Mouse (Mus musculus) limb, embryonic 14.5 days (tissue): ENCODE data around the gene Kansl1. TPM values are rescaled to one million over a fixed set of nuclear protein-coding genes. Genes with fewer than 3 reads are reported as not detected.

Experiments
- ATAC-seq: fragments of 200-750 bp; cut with Nextera tagmentation; 2 replicates; pipeline ENCODE4 v1.8.0; 2017; ENCODE audit warnings: low read depth, moderate number of reproducible peaks, moderate TSS enrichment; ENCODE audit not compliant: low FRiP score
- DNase-seq: peaks from one replicate; pipeline ENCODE4 v3.0.0-alpha.2; 2015; ENCODE audit warnings: low spot score
- H3K27ac ChIP-seq: fragments of 300-500 bp; sonication (generic); replicated peaks from 2 replicates; pipeline ENCODE4 v1.5.1; 2014; ENCODE audit warnings: low read depth, mild to moderate bottlenecking, low read length, moderate library complexity, mixed read lengths
- H3K27me3 ChIP-seq: fragments of 300-500 bp; sonication (generic); 2 replicates; pipeline ENCODE4 v1.6.1; 2014; ENCODE audit warnings: low read length, mixed read lengths; ENCODE audit not compliant: control insufficient read depth, insufficient read depth
- H3K36me3 ChIP-seq: fragments of 300-500 bp; sonication (generic); 2 replicates; pipeline ENCODE4 v1.6.1; 2014; ENCODE audit warnings: mild to moderate bottlenecking, low read length, moderate library complexity, mixed read lengths; ENCODE audit not compliant: control insufficient read depth, insufficient read depth
- H3K4me1 ChIP-seq: fragments of 300-500 bp; sonication (generic); 2 replicates; pipeline ENCODE4 v1.6.1; 2014; ENCODE audit warnings: antibody characterized with exemption, low read length, mixed read lengths; ENCODE audit not compliant: control insufficient read depth, insufficient read depth
- H3K4me2 ChIP-seq: fragments of 300-500 bp; sonication (generic); replicated peaks from 2 replicates; pipeline ENCODE4 v1.6.1; 2014; ENCODE audit warnings: low read depth, mild to moderate bottlenecking, low read length, moderate library complexity; ENCODE audit not compliant: severe bottlenecking
- H3K4me3 ChIP-seq: fragments of 300-500 bp; sonication (generic); replicated peaks from 2 replicates; pipeline ENCODE4 v1.5.1; 2014; ENCODE audit warnings: low read length
- H3K9ac ChIP-seq: fragments of 300-500 bp; sonication (generic); 2 replicates; pipeline ENCODE4 v1.6.1; 2014; ENCODE audit warnings: mild to moderate bottlenecking, low read depth, low read length, moderate library complexity; ENCODE audit not compliant: severe bottlenecking
- H3K9me3 ChIP-seq: fragments of 300-500 bp; sonication (generic); 2 replicates; pipeline ENCODE4 v1.6.1; 2016; ENCODE audit warnings: low read length; ENCODE audit not compliant: control insufficient read depth
- POLR2A ChIP-seq: fragments of 200-500 bp; IDR thresholded peaks from 2 replicates; pipeline ENCODE4 v1.8.0; 2012; ENCODE audit warnings: inconsistent platforms, mild to moderate bottlenecking, moderate library complexity, borderline replicate concordance; ENCODE audit not compliant: insufficient read depth, insufficient read length; ENCODE audit errors: extremely low read depth
- WGBS: fragments of 180-500 bp; shearing (Covaris S2); extraction: QIAGEN DNeasy Blood & Tissue Kit; methylation state at CpG from one replicate; pipeline ENCODE4 v1.1.7; 2014; 5-methylcytosine and 5-hydroxymethylcytosine counted together
- microRNA-seq: library from miRNA; unstranded; fragments of <30 nt; microRNA quantifications from one replicate; pipeline ENCODE4, GENCODE M21; 2016
- polyA plus RNA-seq, 2 experiments: library from polyadenylated mRNA; depleted of rRNA in 1 of 2; stranded (reverse) in 1 of 2; unstranded in 1 of 2; fragments of >200 nt; fragmentation: Nextera tagmentation in 1 of 2; extraction: Ambion mirVana in 1 of 2; gene quantifications; 2 replicates each; pipeline versions ENCODE4 v1.2.1 to v1.2.3; 2012 to 2014

The Kansl1 gene
- polyA plus RNA-seq, 2 experiments = 27.0 to 91.7 TPM

DNA sequence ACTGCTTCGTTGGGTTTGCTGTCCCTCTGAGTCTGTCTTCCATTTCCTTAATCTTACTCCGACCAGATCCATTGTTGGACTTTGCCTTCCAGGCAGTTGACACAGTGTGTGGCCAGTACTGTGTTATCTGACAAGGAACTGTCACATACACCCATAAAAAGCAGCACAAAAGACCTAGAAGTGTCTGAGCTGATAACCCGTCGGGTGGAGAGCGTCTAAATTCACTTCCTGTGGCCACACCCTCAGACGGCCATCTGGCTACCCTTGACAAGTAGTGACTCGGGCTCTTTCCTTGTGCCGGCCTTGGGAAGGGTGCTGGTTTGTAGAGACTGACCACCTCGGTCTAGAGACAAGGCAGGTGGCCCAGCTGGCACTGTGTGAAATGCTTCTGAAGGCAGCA, 175.4 kb downstream of the Kansl1 start:
- Histone ChIP-seq H3K4me2 (no peak overlapping the region), H3K9me3 (no peaks in the 10 kb centered on the region), H3K27ac (no peak overlapping the region), H3K4me1 (peaks cover 5% of the 10 kb centered on the region; the same call in 1 of the 2 replicates), H3K4me3 (no peak overlapping the region), H3K27me3 (no peaks in the 10 kb centered on the region), H3K36me3 (no peaks in the 10 kb centered on the region), H3K9ac (no peak overlapping the region)
- DNase-seq (no peak), ATAC-seq (no peak)
- no peak for TF ChIP-seq POLR2A
- 76% methylated on average over 9 of the region's 9 CpGs for WGBS

DNA sequence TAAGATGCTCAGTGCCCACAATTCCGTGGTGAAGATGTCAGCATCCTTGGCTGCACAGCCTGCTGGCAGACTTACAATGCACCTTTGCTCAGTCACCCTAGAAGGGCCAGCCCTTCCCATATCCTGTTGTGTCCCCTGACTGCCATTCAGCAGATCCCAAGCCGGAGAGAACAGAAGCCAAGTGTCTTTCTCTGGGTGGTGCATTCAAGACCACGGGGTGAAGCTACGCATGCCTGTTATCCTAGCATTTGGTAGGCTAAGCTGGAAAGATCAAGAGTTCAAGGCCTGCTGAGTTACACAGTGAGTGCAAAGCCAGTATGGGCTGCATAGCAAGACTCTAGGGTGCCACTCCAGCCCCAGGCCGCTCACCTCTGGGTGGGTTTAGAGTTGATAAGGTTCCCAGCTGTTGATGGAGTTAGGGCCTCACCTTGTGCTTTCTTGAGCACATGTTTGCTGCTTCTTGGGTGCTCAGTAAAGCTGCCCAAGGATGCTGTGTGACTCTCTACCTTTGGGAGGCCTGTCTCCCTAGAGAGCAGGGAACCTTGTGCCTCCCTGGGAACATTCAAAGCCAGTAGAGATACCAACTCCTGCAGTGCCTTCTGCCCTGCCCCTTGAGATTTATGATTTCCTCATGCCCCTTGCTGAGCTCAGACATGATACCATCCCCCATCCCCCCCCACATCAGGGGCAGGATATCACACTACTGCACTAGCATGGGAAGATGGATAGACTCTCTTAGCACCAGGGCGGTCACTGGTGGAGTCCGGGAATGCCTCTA, 176.0 kb downstream of the Kansl1 start:
- DNase-seq (no peak), ATAC-seq (no peak)
- no peak overlapping the region for H3K9ac ChIP-seq
- no peak for TF ChIP-seq POLR2A
- H3K4me1 ChIP-seq = peaks cover 5% of the 10 kb centered on the region; the same call in 1 of the 2 replicates
- H3K9me3 ChIP-seq = no peaks in the 10 kb centered on the region
- H3K36me3 ChIP-seq = no peaks in the 10 kb centered on the region
- H3K27ac ChIP-seq = no peak overlapping the region
- H3K4me2 ChIP-seq = no peak overlapping the region
- H3K27me3 ChIP-seq = no peaks in the 10 kb centered on the region
- no peak overlapping the region for H3K4me3 ChIP-seq
- WGBS = 84% methylated on average over 7 of the region's 7 CpGs

DNA sequence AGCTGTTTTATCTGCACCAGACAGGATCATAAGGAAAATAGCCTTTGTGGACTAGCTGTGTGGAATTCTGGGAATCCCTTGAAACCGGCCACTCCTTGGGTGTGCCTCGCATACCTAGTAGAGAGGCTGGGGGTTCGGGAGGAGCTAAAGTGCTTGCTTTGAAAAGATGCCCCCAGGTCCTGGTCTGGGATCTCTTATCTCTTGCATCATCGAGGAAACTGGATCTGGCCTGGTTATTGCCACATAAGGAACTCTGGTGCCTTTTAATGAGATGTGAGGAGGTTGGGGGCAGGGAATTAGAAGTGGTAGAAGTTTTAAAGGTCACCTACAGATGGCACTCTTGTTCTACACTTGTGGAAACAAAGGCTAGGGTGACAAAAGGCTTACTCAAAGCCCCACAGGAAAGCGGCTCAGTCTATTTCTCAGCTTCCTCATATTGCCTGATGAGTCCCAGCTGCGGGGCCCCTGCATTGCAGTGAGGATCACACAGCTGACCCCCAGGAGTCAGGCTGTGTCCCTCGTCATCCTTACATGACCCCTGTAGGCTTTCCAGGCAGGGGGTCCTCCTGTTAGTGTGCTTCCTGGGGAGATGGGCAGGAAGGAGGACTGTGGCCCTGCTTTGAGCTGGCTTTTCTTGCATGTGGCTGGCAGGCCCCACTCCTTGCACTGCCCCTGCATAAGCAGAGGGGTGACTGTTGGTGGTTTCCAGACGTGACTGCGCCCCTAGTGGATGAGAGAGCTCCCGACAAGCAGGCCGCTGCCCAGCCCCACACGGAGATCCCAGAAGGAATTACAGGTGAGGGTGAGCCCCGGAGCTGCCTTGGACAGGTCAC, 179.2 kb downstream of the Kansl1 start:
- no peak overlapping the region for H3K9ac ChIP-seq
- H3K4me1 ChIP-seq = peaks cover 5% of the 10 kb centered on the region; the same call in 1 of the 2 replicates
- DNase-seq (peak; percentile 55), ATAC-seq (peak; percentile 73)
- 13% methylated on average over 12 of the region's 13 CpGs for WGBS
- no peak overlapping the region for H3K4me2 ChIP-seq
- H3K9me3 ChIP-seq = no peaks in the 10 kb centered on the region
- no peaks in the 10 kb centered on the region for H3K27me3 ChIP-seq
- TF ChIP-seq POLR2A = no peak
- no peak overlapping the region for H3K4me3 ChIP-seq
- H3K36me3 ChIP-seq = no peaks in the 10 kb centered on the region
- 0 out of 2 replicates have a peak overlapping the region, but pooled peaks have one; percentile 39 for H3K27ac ChIP-seq

DNA sequence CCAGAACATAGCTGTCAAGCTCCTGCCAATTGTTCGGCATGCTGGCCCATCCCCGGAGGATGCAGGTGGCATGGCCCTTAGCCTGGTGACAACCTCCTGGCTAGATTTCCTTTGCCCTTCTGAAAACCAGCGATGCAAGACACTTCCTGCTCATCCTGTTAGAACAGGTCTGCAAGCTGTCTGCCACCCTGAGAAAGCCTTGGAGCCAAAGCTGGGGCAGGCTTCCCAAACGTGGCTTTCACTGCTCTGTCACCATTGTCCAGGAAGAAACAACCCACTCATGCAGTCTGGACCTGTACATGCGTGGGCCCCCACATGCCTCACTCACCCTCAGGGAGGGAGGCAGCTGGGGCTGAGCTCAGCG, 179.8 kb downstream of the Kansl1 start:
- no peak for DNase-seq
- H3K36me3 ChIP-seq = no peaks in the 10 kb centered on the region
- ATAC-seq = no peak
- H3K9me3 ChIP-seq = no peaks in the 10 kb centered on the region
- H3K9ac ChIP-seq = no peak overlapping the region
- H3K4me3 ChIP-seq = no peak overlapping the region
- no peak for TF ChIP-seq POLR2A
- H3K4me2 ChIP-seq = no peak overlapping the region
- WGBS = 47% methylated on average over 6 of the region's 6 CpGs
- H3K27ac ChIP-seq = no peak overlapping the region
- H3K4me1 ChIP-seq = peaks cover 5% of the 10 kb centered on the region; the same call in 1 of the 2 replicates
- H3K27me3 ChIP-seq = no peaks in the 10 kb centered on the region

DNA sequence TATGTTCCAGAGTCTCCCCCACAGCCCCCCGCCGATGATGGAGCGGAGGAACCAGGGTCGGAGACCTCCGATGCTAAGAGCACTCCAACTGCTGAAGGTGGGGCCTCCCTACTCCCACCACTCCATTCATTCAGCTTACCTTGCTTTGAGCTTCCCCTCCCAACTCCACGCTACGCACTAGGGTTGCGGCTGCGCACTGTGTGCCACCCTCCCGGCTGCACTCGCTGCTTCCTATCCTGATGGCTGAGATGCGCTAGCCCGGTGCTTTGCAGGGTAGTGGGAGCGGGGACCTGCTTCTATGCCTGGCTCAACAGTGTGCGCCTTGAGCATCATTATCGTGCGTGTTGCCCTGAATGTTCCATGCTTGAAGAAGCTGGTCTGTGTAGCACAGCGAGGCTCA, 181.5 kb downstream of the Kansl1 start:
- Histone ChIP-seq H3K9me3 (no peaks in the 10 kb centered on the region), H3K27ac (no peak overlapping the region), H3K4me2 (no peak overlapping the region), H3K4me1 (peaks cover 5% of the 10 kb centered on the region; the same call in 1 of the 2 replicates), H3K4me3 (no peak overlapping the region), H3K36me3 (no peaks in the 10 kb centered on the region), H3K27me3 (no peaks in the 10 kb centered on the region), H3K9ac (no peak overlapping the region)
- no peak for ATAC-seq
- TF ChIP-seq POLR2A = no peak
- WGBS = 93% methylated on average over 18 of the region's 18 CpGs
- no peak for DNase-seq

Small RNA genes within 50 kb of the gene (microRNA-seq; reads per million reads assigned to microRNA genes)
- gene Gm47315 = not detected

Other genes with a start within 250 kb of the Kansl1 start
- 2.2 and 2.6 TPM in 2 replicates for gene Mapt, start 237.5 kb downstream of the Kansl1 start, polyA plus RNA-seq (2012; rRNA removed)
- gene Mapt, start 237.5 kb downstream of the Kansl1 start, polyA plus RNA-seq (2014; fragmentation: Nextera tagmentation; extraction: Ambion mirVana) = 1.8 and 2.2 TPM in 2 replicates
- gene Cdc27, start 81.8 kb upstream of the Kansl1 start, polyA plus RNA-seq (2012; rRNA removed) = 27.1 and 30.5 TPM in 2 replicates
- gene Cdc27, start 81.8 kb upstream of the Kansl1 start, polyA plus RNA-seq (2014; fragmentation: Nextera tagmentation; extraction: Ambion mirVana) = 43.0 and 43.4 TPM in 2 replicates
- gene Myl4, start 81.8 kb upstream of the Kansl1 start, polyA plus RNA-seq (2012; rRNA removed) = 221 and 305 TPM in 2 replicates
- gene Myl4, start 81.8 kb upstream of the Kansl1 start, polyA plus RNA-seq (2014; fragmentation: Nextera tagmentation; extraction: Ambion mirVana) = 151 and 218 TPM in 2 replicates
- gene Itgb3, start 139.1 kb upstream of the Kansl1 start, polyA plus RNA-seq (2012; rRNA removed) = 2.9 TPM in 2 replicates
- 1.2 and 1.4 TPM in 2 replicates for gene Itgb3, start 139.1 kb upstream of the Kansl1 start, polyA plus RNA-seq (2014; fragmentation: Nextera tagmentation; extraction: Ambion mirVana)
- gene Gm11639, start 216.8 kb upstream of the Kansl1 start, polyA plus RNA-seq (2012; rRNA removed) = under 0.01 TPM in 1 of 2 replicates, not detected in the other
- 0.01 TPM in 1 of 2 replicates, not detected in the other for gene Gm11639, start 216.8 kb upstream of the Kansl1 start, polyA plus RNA-seq (2014; fragmentation: Nextera tagmentation; extraction: Ambion mirVana)